Mouse (Mus musculus): ENCODE results near the gene Lztr1. TPM values are rescaled to one million over a fixed set of nuclear protein-coding genes. Genes with fewer than 3 reads are reported as not detected.
"Not testable (repeated sequence)": the region's sequence is repeated elsewhere in the genome, so short reads cannot be mapped to it uniquely, and the experiment has no call there.

Gene Lztr1
- polyA plus RNA-seq, 1 experiment from 2014 or later = 89.8 TPM

- DNase-seq (ENCODE audit: low spot score) = no peak
- Histone ChIP-seq H3K9me3 (replicated peaks) (no peaks in the 10 kb centered on the region), H3K27ac (no peak overlapping the region), H3K36me3 (no peaks in the 10 kb centered on the region), H3K4me3 (no peak overlapping the region), H3K27me3 (ENCODE audit: low read depth, poor library complexity, severe bottlenecking) (no peaks in the 10 kb centered on the region), H3K4me1 (no peaks in the 10 kb centered on the region)
- WGBS = 82% methylated on average over 2 of the region's 2 CpGs
These were observed 34.1 kb downstream of the Lztr1 start for GRCm38 (mm10) chr16:17542632-17543031.

DNA sequence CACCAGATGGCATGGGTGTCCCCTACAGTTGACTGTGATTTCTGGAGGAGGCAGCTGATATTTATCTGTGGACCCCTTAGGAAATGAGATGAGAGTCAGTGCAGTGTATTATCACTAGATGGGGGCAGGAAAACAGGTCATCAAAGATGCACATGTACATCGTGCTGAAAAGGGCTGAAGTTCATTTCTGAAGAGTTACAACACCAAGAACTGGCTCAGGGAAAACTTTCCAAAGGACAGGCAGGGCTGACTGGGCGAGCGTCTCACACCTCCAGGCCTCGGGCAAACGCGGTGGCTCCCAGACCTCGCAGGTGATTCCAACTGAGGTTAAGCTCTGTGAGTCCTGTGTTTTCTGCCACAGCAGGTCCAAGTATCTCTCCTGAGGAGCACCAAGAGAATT lies 44.3 kb downstream of the Lztr1 start:
- DNase-seq (ENCODE audit: low spot score) = no peak

GRCm38 (mm10) chr16:17553910-17554685 lies 45.6 kb downstream of the Lztr1 start:
- peak overlapping the region; percentile 80 for H3K27ac ChIP-seq
- H3K9me3 ChIP-seq (replicated peaks) = no peaks in the 10 kb centered on the region
- H3K27me3 ChIP-seq (ENCODE audit: low read depth, poor library complexity, severe bottlenecking) = peaks cover 8% of the 10 kb centered on the region; the same call in 1 of the 2 replicates
- peak overlapping the region; percentile 44 for H3K4me3 ChIP-seq
- 15% methylated on average over 18 of the region's 18 CpGs for WGBS
- H3K36me3 ChIP-seq = no peaks in the 10 kb centered on the region
- DNase-seq (ENCODE audit: low spot score) = peak; percentile 68
- H3K4me1 ChIP-seq = peaks cover 30% of the 10 kb centered on the region

More for the DNA sequence above, 44.3 kb downstream of the Lztr1 start:
- no peaks in the 10 kb centered on the region for H3K9me3 ChIP-seq (replicated peaks)
- no peak overlapping the region for H3K27ac ChIP-seq
- no peak overlapping the region for H3K4me3 ChIP-seq
- WGBS = 83% methylated on average over 7 of the region's 7 CpGs
- no peaks in the 10 kb centered on the region for H3K36me3 ChIP-seq
- H3K4me1 ChIP-seq = peaks cover 18% of the 10 kb centered on the region
- H3K27me3 ChIP-seq (ENCODE audit: low read depth, poor library complexity, severe bottlenecking) = peaks cover 5% of the 10 kb centered on the region; the same call in 1 of the 2 replicates

- not testable (repeated sequence) for H3K9me3 ChIP-seq (replicated peaks); H3K36me3 ChIP-seq; DNase-seq (ENCODE audit: low spot score)
- peaks cover 35% of the 10 kb centered on the region for H3K4me1 ChIP-seq
- peak overlapping the region; percentile 44 for H3K4me3 ChIP-seq
- WGBS = 31% methylated on average over 4 of the region's 4 CpGs
- peak overlapping the region; percentile 80 for H3K27ac ChIP-seq
- peaks cover 14% of the 10 kb centered on the region; the same call in 1 of the 2 replicates for H3K27me3 ChIP-seq (ENCODE audit: low read depth, poor library complexity, severe bottlenecking)
These were observed 46.2 kb downstream of the Lztr1 start for GRCm38 (mm10) chr16:17554702-17555101.

GRCm38 (mm10) chr16:17556180-17556579 lies 47.7 kb downstream of the Lztr1 start:
- Histone ChIP-seq H3K9me3 (replicated peaks) (no peaks in the 10 kb centered on the region), H3K27me3 (ENCODE audit: low read depth, poor library complexity, severe bottlenecking) (peaks cover 27% of the 10 kb centered on the region), H3K4me1 (peaks cover 45% of the 10 kb centered on the region), H3K27ac (no peak overlapping the region), H3K36me3 (no peaks in the 10 kb centered on the region), H3K4me3 (no peak overlapping the region)
- WGBS = 81% methylated on average over 4 of the region's 4 CpGs
- no peak for DNase-seq (ENCODE audit: low spot score)

DNA sequence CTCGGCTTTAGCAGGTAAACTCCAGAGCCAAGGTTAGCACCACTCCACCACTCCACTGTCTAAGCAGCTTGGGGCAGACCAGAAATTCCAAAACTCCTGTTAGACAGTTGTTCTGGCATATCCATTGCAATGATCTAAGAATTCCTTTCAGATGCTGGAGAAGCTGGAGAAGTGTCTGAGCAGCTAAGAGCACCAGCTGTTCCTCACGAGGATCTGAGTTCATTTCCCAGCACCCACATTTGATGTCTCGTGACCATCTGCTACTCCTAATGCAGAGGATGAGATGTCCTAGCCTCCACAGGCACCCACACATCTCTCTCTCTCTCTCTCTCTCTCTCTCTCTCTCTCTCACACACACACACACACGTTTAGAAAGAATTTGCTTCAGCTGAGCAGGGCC lies 48.4 kb downstream of the Lztr1 start:
- DNase-seq (ENCODE audit: low spot score) = no peak
- no peak overlapping the region for H3K27ac ChIP-seq
- no peaks in the 10 kb centered on the region for H3K36me3 ChIP-seq
- 62% methylated on average over 4 of the region's 4 CpGs for WGBS
- no peaks in the 10 kb centered on the region for H3K9me3 ChIP-seq (replicated peaks)
- no peak overlapping the region for H3K4me3 ChIP-seq
- H3K4me1 ChIP-seq = peaks cover 52% of the 10 kb centered on the region
- H3K27me3 ChIP-seq (ENCODE audit: low read depth, poor library complexity, severe bottlenecking) = peaks cover 33% of the 10 kb centered on the region

DNA sequence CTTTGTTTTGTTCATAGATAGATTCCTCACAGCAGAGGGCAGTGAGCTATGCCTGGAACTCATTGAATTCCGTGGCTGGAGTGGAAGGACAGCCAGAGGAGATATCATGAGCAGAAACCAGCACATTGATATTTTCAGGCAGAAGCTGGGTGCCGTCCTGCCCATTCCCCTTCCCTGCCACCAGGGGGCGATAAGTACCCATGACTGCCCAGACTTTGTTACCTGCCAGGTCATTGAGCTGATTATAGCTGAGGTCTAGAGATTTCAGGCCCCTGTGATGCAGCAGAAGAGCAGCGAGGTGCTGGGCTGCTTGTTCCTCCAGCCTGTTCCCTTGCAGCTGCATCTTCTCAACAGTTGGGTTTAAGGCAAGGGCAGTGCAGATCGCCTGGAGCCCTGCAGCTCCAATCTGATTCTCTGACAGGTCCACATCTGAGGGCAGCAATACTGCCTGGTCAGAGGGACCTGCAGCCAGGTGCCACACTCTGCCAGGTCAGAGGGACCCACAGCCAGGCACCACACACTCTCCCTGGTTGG lies 49.5 kb downstream of the Lztr1 start:
- H3K27ac ChIP-seq = peak overlapping the region; percentile 78; the same call in 1 of the 2 replicates
- H3K4me3 ChIP-seq = 0 out of 2 replicates have a peak overlapping the region, but pooled peaks have one; percentile 30
- 2% methylated on average over 5 of the region's 5 CpGs for WGBS
- H3K27me3 ChIP-seq (ENCODE audit: low read depth, poor library complexity, severe bottlenecking) = peaks cover 44% of the 10 kb centered on the region
- no peaks in the 10 kb centered on the region for H3K9me3 ChIP-seq (replicated peaks)
- no peaks in the 10 kb centered on the region for H3K36me3 ChIP-seq
- peak; percentile 84 for DNase-seq (ENCODE audit: low spot score)
- H3K4me1 ChIP-seq = peaks cover 59% of the 10 kb centered on the region

GRCm38 (mm10) chr16:17558811-17559210 lies 50.3 kb downstream of the Lztr1 start:
- 1% methylated on average over 5 of the region's 5 CpGs for WGBS
- Histone ChIP-seq H3K4me1 (peaks cover 54% of the 10 kb centered on the region), H3K9me3 (replicated peaks) (no peaks in the 10 kb centered on the region), H3K27me3 (ENCODE audit: low read depth, poor library complexity, severe bottlenecking) (peaks cover 52% of the 10 kb centered on the region), H3K27ac (peak overlapping the region; percentile 78), H3K36me3 (no peaks in the 10 kb centered on the region), H3K4me3 (peak overlapping the region; percentile 30)
- DNase-seq (ENCODE audit: low spot score) = peak; percentile 43

DNA sequence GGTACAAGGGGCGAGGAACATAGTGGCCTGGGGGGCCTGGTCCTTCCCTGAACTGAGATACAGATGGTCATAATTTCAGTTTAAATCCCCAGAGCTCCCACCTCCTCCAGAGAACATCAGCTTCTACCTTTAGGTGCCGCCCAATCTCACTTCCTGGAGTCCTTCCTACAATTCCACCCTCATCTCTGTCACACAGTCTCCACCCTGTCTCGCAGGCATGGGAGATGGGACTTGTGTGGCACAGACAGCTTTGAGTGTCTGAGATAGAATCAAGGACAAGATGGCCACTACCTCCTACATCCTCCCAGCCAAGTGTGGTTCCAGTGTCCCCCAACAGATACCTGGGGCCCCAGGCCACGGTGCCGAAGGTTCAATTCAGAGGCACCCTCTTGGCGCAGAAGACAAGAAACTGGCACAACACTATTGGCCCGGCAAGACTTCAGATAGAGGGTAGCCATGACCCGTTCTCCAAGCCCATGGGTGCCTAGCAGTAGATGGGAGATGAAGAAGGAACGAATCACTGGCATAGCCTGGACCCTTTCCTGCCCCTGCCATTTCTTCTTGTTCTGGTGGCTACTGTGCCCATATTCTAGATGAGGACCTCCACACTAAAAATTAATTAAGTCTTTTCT lies 51.0 kb downstream of the Lztr1 start:
- no peak for DNase-seq (ENCODE audit: low spot score)
- no peaks in the 10 kb centered on the region for H3K36me3 ChIP-seq
- no peaks in the 10 kb centered on the region for H3K9me3 ChIP-seq (replicated peaks)
- 64% methylated on average over 9 of the region's 9 CpGs for WGBS
- H3K4me1 ChIP-seq = peaks cover 47% of the 10 kb centered on the region
- peaks cover 57% of the 10 kb centered on the region for H3K27me3 ChIP-seq (ENCODE audit: low read depth, poor library complexity, severe bottlenecking)
- peak overlapping the region; percentile 78; the same call in 1 of the 2 replicates for H3K27ac ChIP-seq
- H3K4me3 ChIP-seq = 0 out of 2 replicates have a peak overlapping the region, but pooled peaks have one; percentile 30

GRCm38 (mm10) chr16:17561128-17561750 lies 52.8 kb downstream of the Lztr1 start, which contains the start of gene Lrrc74b:
Gene Lrrc74b, minus strand, starts transcription at chr16:17561247.
- peak within 1 kb of the TSS; percentile 43 for H3K4me3 ChIP-seq
- peaks cover 40% of the 10 kb centered on the region for H3K4me1 ChIP-seq
- no peaks in the 10 kb centered on the region for H3K9me3 ChIP-seq (replicated peaks)
- H3K36me3 ChIP-seq = no peaks in the 10 kb centered on the region
- peak within 1 kb of the TSS; percentile 64; the same call in 1 of the 2 replicates for H3K27ac ChIP-seq
- H3K27me3 ChIP-seq (ENCODE audit: low read depth, poor library complexity, severe bottlenecking) = peaks cover 67% of the 10 kb centered on the region
- peak; percentile 81 for DNase-seq (ENCODE audit: low spot score)
- 1% methylated on average over 22 of the region's 22 CpGs for WGBS

DNA sequence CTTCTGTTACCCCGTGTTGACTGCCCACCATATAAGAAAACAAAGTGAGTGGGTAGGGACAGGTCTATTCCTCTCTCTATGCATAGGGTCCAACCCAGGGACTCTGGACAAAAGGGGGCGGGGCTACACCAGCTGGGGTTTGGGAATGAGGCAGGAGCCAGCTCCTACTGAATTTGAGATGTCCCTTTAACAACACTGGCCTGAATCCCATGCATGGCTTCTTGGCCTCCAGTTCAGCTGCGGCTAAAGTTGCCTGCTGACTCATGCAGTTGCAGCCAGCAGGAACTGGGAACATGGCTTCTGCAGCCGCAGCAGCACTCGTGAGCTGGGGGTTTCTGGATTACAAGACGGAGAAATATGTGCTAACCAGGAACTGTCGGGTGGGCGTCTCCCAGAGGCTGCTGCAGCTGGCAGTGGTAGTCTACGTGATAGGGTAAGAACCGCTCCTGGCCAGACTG lies 53.3 kb downstream of the Lztr1 start, which contains the start of gene P2rx6:
Gene P2rx6 (plus strand): TSS at position 135 of the 458 bp plus-strand sequence.
- peak within 1 kb of the TSS; percentile 43 for H3K4me3 ChIP-seq
- 6% methylated on average over 10 of the region's 10 CpGs for WGBS
- peaks cover 67% of the 10 kb centered on the region for H3K27me3 ChIP-seq (ENCODE audit: low read depth, poor library complexity, severe bottlenecking)
- peak within 1 kb of the TSS; percentile 64; the same call in 1 of the 2 replicates for H3K27ac ChIP-seq
- no peaks in the 10 kb centered on the region for H3K9me3 ChIP-seq (replicated peaks)
- H3K36me3 ChIP-seq = no peaks in the 10 kb centered on the region
- H3K4me1 ChIP-seq = peaks cover 40% of the 10 kb centered on the region
- peak; percentile 65 for DNase-seq (ENCODE audit: low spot score)

- Histone ChIP-seq H3K27ac (no peak overlapping the region), H3K4me3 (no peak overlapping the region), H3K4me1 (peaks cover 34% of the 10 kb centered on the region), H3K27me3 (ENCODE audit: low read depth, poor library complexity, severe bottlenecking) (peaks cover 71% of the 10 kb centered on the region), H3K9me3 (replicated peaks) (no peaks in the 10 kb centered on the region), H3K36me3 (no peaks in the 10 kb centered on the region)
- no peak for DNase-seq (ENCODE audit: low spot score)
- WGBS = 50% methylated on average over 1 of the region's 1 CpGs
These were observed 55.1 kb downstream of the Lztr1 start for GRCm38 (mm10) chr16:17563580-17563979.
